Mouse (Mus musculus): Measurements from ENCODE around the gene Hsdl2. TPM values are rescaled to one million over a fixed set of nuclear protein-coding genes. Genes with fewer than 3 reads are reported as not detected.
A peak's percentile ranks its signal among the peaks of the same experiment; 100 is the strongest.

Gene Hsdl2
- 54.0 and 57.4 TPM in 2 replicates for polyA plus RNA-seq (2014; fragmentation: Nextera tagmentation; extraction: Ambion mirVana)

- Histone ChIP-seq H3K4me3 (ENCODE audit: control insufficient read depth in 1 of 2, insufficient read depth in 1 of 2, low read depth in 1 of 2, low read length in 2 of 2) (peak within 1 kb of the TSS; percentile 66 to 82), H3K27ac (replicated peaks in 1 of 2; ENCODE audit: control insufficient read depth in 1 of 2, insufficient read depth in 1 of 2, low read depth in 2 of 2, low read length in 2 of 2) (peak within 1 kb of the TSS; percentile 91 to 95), H3K36me3 (ENCODE audit: control insufficient read depth, insufficient read depth, low read length) (no peaks in the 10 kb centered on the region), H3K9ac (ENCODE audit: low read length) (peak within 1 kb of the TSS; percentile 81), H3K9me3 (ENCODE audit: control insufficient read depth, low read length) (no peaks in the 10 kb centered on the region), H3K27me3 (ENCODE audit: control insufficient read depth, insufficient read depth, low read length) (no peaks in the 10 kb centered on the region), H3K4me1 (ENCODE audit: control insufficient read depth in 2 of 2, insufficient read depth in 2 of 2, low read length in 2 of 2) (peaks cover 0 to 8% of the 10 kb centered on the region in 2 experiments; a peak in 2 of 4 replicates), H3K4me2 (ENCODE audit: low read length) (peak within 1 kb of the TSS; percentile 69)
- 1% methylated on average over 61 of the region's 61 CpGs for WGBS
- ATAC-seq (ENCODE audit: insufficient number of reproducible peaks, insufficient read depth, low FRiP score, low read depth), result peak; percentile 92
Observed at GRCm38 (mm10) chr4:59581314-59582185, at the start of gene Hsdl2. Gene Hsdl2 (plus strand): TSS chr4:59581563.

GRCm38 (mm10) chr4:59533268-59533667, 48.1 kb upstream of the Hsdl2 start:
- ATAC-seq (ENCODE audit: insufficient number of reproducible peaks, insufficient read depth, low FRiP score, low read depth), result no peak
- no peak overlapping the region for H3K9ac ChIP-seq (ENCODE audit: low read length)
- no peaks in the 10 kb centered on the region for H3K9me3 ChIP-seq (ENCODE audit: control insufficient read depth, low read length)
- H3K36me3 ChIP-seq (ENCODE audit: control insufficient read depth, insufficient read depth, low read length), result no peaks in the 10 kb centered on the region
- H3K4me3 ChIP-seq (ENCODE audit: control insufficient read depth in 1 of 2, insufficient read depth in 1 of 2, low read depth in 1 of 2, low read length in 2 of 2), result no peak overlapping the region
- H3K4me1 ChIP-seq (ENCODE audit: control insufficient read depth in 2 of 2, insufficient read depth in 2 of 2, low read length in 2 of 2), result peaks cover 0 to 14% of the 10 kb centered on the region in 2 experiments; a peak in 2 of 4 replicates
- no peaks in the 10 kb centered on the region for H3K27me3 ChIP-seq (ENCODE audit: control insufficient read depth, insufficient read depth, low read length)
- WGBS, result 8% methylated on average over 2 of the region's 2 CpGs
- H3K4me2 ChIP-seq (ENCODE audit: low read length), result peak overlapping the region; percentile 18; the same call in 1 of the 2 replicates
- peak overlapping the region in 1 of 2 experiments; percentile 47; a peak in 2 of 4 replicates for H3K27ac ChIP-seq (replicated peaks in 1 of 2; ENCODE audit: control insufficient read depth in 1 of 2, insufficient read depth in 1 of 2, low read depth in 2 of 2, low read length in 2 of 2)

GRCm38 (mm10) chr4:59535624-59536023, 45.7 kb upstream of the Hsdl2 start:
- H3K4me1 ChIP-seq (ENCODE audit: control insufficient read depth in 2 of 2, insufficient read depth in 2 of 2, low read length in 2 of 2), result peaks cover 0 to 11% of the 10 kb centered on the region in 2 experiments; a peak in 2 of 4 replicates
- H3K27ac ChIP-seq (replicated peaks in 1 of 2; ENCODE audit: control insufficient read depth in 1 of 2, insufficient read depth in 1 of 2, low read depth in 2 of 2, low read length in 2 of 2), result no peak overlapping the region
- no peak overlapping the region for H3K4me3 ChIP-seq (ENCODE audit: control insufficient read depth in 1 of 2, insufficient read depth in 1 of 2, low read depth in 1 of 2, low read length in 2 of 2)
- ATAC-seq (ENCODE audit: insufficient number of reproducible peaks, insufficient read depth, low FRiP score, low read depth), result no peak
- H3K9me3 ChIP-seq (ENCODE audit: control insufficient read depth, low read length), result no peaks in the 10 kb centered on the region
- H3K36me3 ChIP-seq (ENCODE audit: control insufficient read depth, insufficient read depth, low read length), result no peaks in the 10 kb centered on the region
- no peak overlapping the region for H3K9ac ChIP-seq (ENCODE audit: low read length)
- H3K4me2 ChIP-seq (ENCODE audit: low read length), result no peak overlapping the region
- H3K27me3 ChIP-seq (ENCODE audit: control insufficient read depth, insufficient read depth, low read length), result no peaks in the 10 kb centered on the region

- no peak for ATAC-seq (ENCODE audit: insufficient number of reproducible peaks, insufficient read depth, low FRiP score, low read depth)
- Histone ChIP-seq H3K4me1 (ENCODE audit: control insufficient read depth in 2 of 2, insufficient read depth in 2 of 2, low read length in 2 of 2) (peaks cover 0 to 11% of the 10 kb centered on the region in 2 experiments; a peak in 2 of 4 replicates), H3K27ac (replicated peaks in 1 of 2; ENCODE audit: control insufficient read depth in 1 of 2, insufficient read depth in 1 of 2, low read depth in 2 of 2, low read length in 2 of 2) (no peak overlapping the region), H3K4me2 (ENCODE audit: low read length) (no peak overlapping the region), H3K27me3 (ENCODE audit: control insufficient read depth, insufficient read depth, low read length) (no peaks in the 10 kb centered on the region), H3K36me3 (ENCODE audit: control insufficient read depth, insufficient read depth, low read length) (no peaks in the 10 kb centered on the region), H3K4me3 (ENCODE audit: control insufficient read depth in 1 of 2, insufficient read depth in 1 of 2, low read depth in 1 of 2, low read length in 2 of 2) (no peak overlapping the region), H3K9me3 (ENCODE audit: control insufficient read depth, low read length) (no peaks in the 10 kb centered on the region), H3K9ac (ENCODE audit: low read length) (no peak overlapping the region)
- 93% methylated on average over 1 of the region's 1 CpGs for WGBS
Observed at GRCm38 (mm10) chr4:59536281-59536680, 45.1 kb upstream of the Hsdl2 start.

GRCm38 (mm10) chr4:59543006-59543405, 38.4 kb upstream of the Hsdl2 start:
- Histone ChIP-seq H3K27ac (replicated peaks in 1 of 2; ENCODE audit: control insufficient read depth in 1 of 2, insufficient read depth in 1 of 2, low read depth in 2 of 2, low read length in 2 of 2) (no peak overlapping the region), H3K36me3 (ENCODE audit: control insufficient read depth, insufficient read depth, low read length) (no peaks in the 10 kb centered on the region), H3K27me3 (ENCODE audit: control insufficient read depth, insufficient read depth, low read length) (no peaks in the 10 kb centered on the region), H3K4me2 (ENCODE audit: low read length) (no peak overlapping the region), H3K9me3 (ENCODE audit: control insufficient read depth, low read length) (no peaks in the 10 kb centered on the region), H3K4me3 (ENCODE audit: control insufficient read depth in 1 of 2, insufficient read depth in 1 of 2, low read depth in 1 of 2, low read length in 2 of 2) (no peak overlapping the region), H3K9ac (ENCODE audit: low read length) (no peak overlapping the region), H3K4me1 (ENCODE audit: control insufficient read depth in 2 of 2, insufficient read depth in 2 of 2, low read length in 2 of 2) (peaks cover 0 to 23% of the 10 kb centered on the region in 2 experiments; a peak in 2 of 4 replicates)
- ATAC-seq (ENCODE audit: insufficient number of reproducible peaks, insufficient read depth, low FRiP score, low read depth), result no peak

- Histone ChIP-seq H3K4me1 (ENCODE audit: control insufficient read depth in 2 of 2, insufficient read depth in 2 of 2, low read length in 2 of 2) (peaks cover 0 to 24% of the 10 kb centered on the region in 2 experiments; a peak in 2 of 4 replicates), H3K27ac (replicated peaks in 1 of 2; ENCODE audit: control insufficient read depth in 1 of 2, insufficient read depth in 1 of 2, low read depth in 2 of 2, low read length in 2 of 2) (no peak overlapping the region), H3K36me3 (ENCODE audit: control insufficient read depth, insufficient read depth, low read length) (no peaks in the 10 kb centered on the region), H3K9ac (ENCODE audit: low read length) (no peak overlapping the region), H3K4me2 (ENCODE audit: low read length) (no peak overlapping the region), H3K9me3 (ENCODE audit: control insufficient read depth, low read length) (no peaks in the 10 kb centered on the region), H3K4me3 (ENCODE audit: control insufficient read depth in 1 of 2, insufficient read depth in 1 of 2, low read depth in 1 of 2, low read length in 2 of 2) (no peak overlapping the region), H3K27me3 (ENCODE audit: control insufficient read depth, insufficient read depth, low read length) (no peaks in the 10 kb centered on the region)
- ATAC-seq (ENCODE audit: insufficient number of reproducible peaks, insufficient read depth, low FRiP score, low read depth), result no peak
- WGBS, result 57% methylated on average over 2 of the region's 2 CpGs
Observed at GRCm38 (mm10) chr4:59544654-59545053, 36.7 kb upstream of the Hsdl2 start.

- H3K36me3 ChIP-seq (ENCODE audit: control insufficient read depth, insufficient read depth, low read length), result no peaks in the 10 kb centered on the region
- peak overlapping the region in 1 of 2 experiments; percentile 95; a peak in 1 of 4 replicates for H3K4me3 ChIP-seq (ENCODE audit: control insufficient read depth in 1 of 2, insufficient read depth in 1 of 2, low read depth in 1 of 2, low read length in 2 of 2)
- H3K27me3 ChIP-seq (ENCODE audit: control insufficient read depth, insufficient read depth, low read length), result no peaks in the 10 kb centered on the region
- no peak overlapping the region; the same call in 1 of the 2 replicates for H3K9ac ChIP-seq (ENCODE audit: low read length)
- peaks cover 0 to 25% of the 10 kb centered on the region in 2 experiments; a peak in 2 of 4 replicates for H3K4me1 ChIP-seq (ENCODE audit: control insufficient read depth in 2 of 2, insufficient read depth in 2 of 2, low read length in 2 of 2)
- H3K4me2 ChIP-seq (ENCODE audit: low read length), result peak overlapping the region; percentile 93
- 51% methylated on average over 7 of the region's 7 CpGs for WGBS
- no peak overlapping the region for H3K27ac ChIP-seq (replicated peaks in 1 of 2; ENCODE audit: control insufficient read depth in 1 of 2, insufficient read depth in 1 of 2, low read depth in 2 of 2, low read length in 2 of 2)
- no peaks in the 10 kb centered on the region for H3K9me3 ChIP-seq (ENCODE audit: control insufficient read depth, low read length)
- no peak for ATAC-seq (ENCODE audit: insufficient number of reproducible peaks, insufficient read depth, low FRiP score, low read depth)
Observed at GRCm38 (mm10) chr4:59546285-59547071, 34.9 kb upstream of the Hsdl2 start.
